Mouse (Mus musculus) liver, adult 2 months (tissue): Measurements from ENCODE around the gene D630036H23Rik. TPM values are rescaled to one million over a fixed set of nuclear protein-coding genes. Genes with fewer than 3 reads are reported as not detected.
"Not testable (repeated sequence)": the region's sequence is repeated elsewhere in the genome, so short reads cannot be mapped to it uniquely, and the experiment has no call there.

Experiments
- DNase-seq: peaks from one replicate; pipeline ENCODE4 v3.0.0-alpha.2; 2011; ENCODE audit warnings: low read depth, low spot score; ENCODE audit errors: extremely low read depth
- H3K27ac ChIP-seq: fragments of 200-500 bp; replicated peaks from 2 replicates; pipeline ENCODE4 v1.5.1; 2012; ENCODE audit warnings: low read depth, mild to moderate bottlenecking, control low read depth, inconsistent platforms, low read length; ENCODE audit not compliant: insufficient read depth
- H3K27me3 ChIP-seq: fragments of 200-500 bp; 2 replicates; pipeline ENCODE4 v1.6.1; 2012; ENCODE audit warnings: mild to moderate bottlenecking, moderate library complexity, low read length, inconsistent platforms; ENCODE audit not compliant: control insufficient read depth, insufficient read depth
- H3K36me3 ChIP-seq: fragments of 200-500 bp; 2 replicates; pipeline ENCODE4 v1.6.1; 2012; ENCODE audit warnings: low read length, inconsistent platforms; ENCODE audit not compliant: control insufficient read depth, insufficient read depth
- H3K4me1 ChIP-seq: fragments of 200-500 bp; 2 replicates; pipeline ENCODE4 v1.6.1; 2011; ENCODE audit warnings: low read length; ENCODE audit not compliant: control insufficient read depth, insufficient read depth
- H3K4me3 ChIP-seq: fragments of 200-500 bp; 2 replicates; pipeline ENCODE4 v1.5.1; 2011; ENCODE audit warnings: low read depth, mild to moderate bottlenecking, control low read depth, low read length, moderate library complexity; ENCODE audit not compliant: insufficient read depth
- H3K79me2 ChIP-seq: fragments of 200-500 bp; 2 replicates; pipeline ENCODE4 v1.6.1; 2012; ENCODE audit warnings: inconsistent platforms, mild to moderate bottlenecking, low read length, moderate library complexity; ENCODE audit not compliant: control insufficient read depth, insufficient read depth
- H3K9ac ChIP-seq: fragments of 200-500 bp; 2 replicates; pipeline ENCODE4 v1.6.1; 2012; ENCODE audit warnings: low read depth, mild to moderate bottlenecking, control low read depth, inconsistent platforms, low read length
- CTCF ChIP-seq: fragments of 200-500 bp; IDR thresholded peaks from 2 replicates; pipeline ENCODE4 v1.5.1; 2011; ENCODE audit warnings: low read depth, low read length, control low read depth
- POLR2A ChIP-seq: fragments of 200-500 bp; IDR thresholded peaks from 2 replicates; pipeline ENCODE4 v1.6.1; 2011; ENCODE audit warnings: low read length, control low read depth; ENCODE audit not compliant: insufficient read depth; ENCODE audit errors: extremely low read depth
- WGBS: fragments of 180-500 bp; shearing (Covaris S2); methylation state at CpG from one replicate; pipeline ENCODE4 v1.1.7; 2018; 5-methylcytosine and 5-hydroxymethylcytosine counted together
- polyA plus RNA-seq: library from polyadenylated mRNA; depleted of rRNA; stranded (reverse); fragments of >200 nt; gene quantifications from 2 replicates; pipeline ENCODE4 v1.2.3, GENCODE M21; 2012
- total RNA-seq: library from RNA; depleted of rRNA; stranded (reverse); fragments of >200 nt; gene quantifications from 2 replicates; pipeline ENCODE4 v1.2.3, GENCODE M21; 2014

Gene D630036H23Rik
- total and polyA plus RNA-seq, 2 experiments, result 0.56 to 1.8 TPM

DNA sequence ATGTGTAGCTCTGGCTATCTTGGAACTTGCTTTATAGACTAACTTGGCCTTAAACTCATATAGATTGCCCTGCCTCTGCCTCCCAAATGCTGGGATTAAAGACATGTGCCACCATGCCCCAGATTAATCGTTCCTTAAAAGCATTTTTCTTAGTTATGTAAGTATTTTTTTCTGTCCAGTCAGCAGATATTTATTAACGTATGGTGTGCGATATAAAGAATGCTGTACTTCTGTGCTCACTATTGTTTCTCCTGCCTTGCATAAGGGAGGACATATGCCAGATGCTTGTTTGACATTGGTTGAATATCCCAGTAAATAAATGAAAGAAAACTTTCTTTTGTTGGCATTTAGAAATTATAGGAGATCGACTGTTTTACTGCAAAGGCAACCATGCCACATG, 5.0 kb upstream of the D630036H23Rik start:
- no peaks in the 10 kb centered on the region for H3K36me3 ChIP-seq
- H3K27ac ChIP-seq, result no peak overlapping the region
- WGBS, result 94% methylated on average over 4 of the region's 4 CpGs
- TF ChIP-seq CTCF (no peak), POLR2A (no peak)
- no peaks in the 10 kb centered on the region for H3K4me1 ChIP-seq
- no peak for DNase-seq
- H3K79me2 ChIP-seq, result no peaks in the 10 kb centered on the region
- H3K27me3 ChIP-seq, result no peaks in the 10 kb centered on the region
- H3K9ac ChIP-seq, result no peak overlapping the region
- H3K4me3 ChIP-seq, result no peak overlapping the region

GRCm38 (mm10) chr12:36385386-36385785, 3.4 kb upstream of the D630036H23Rik start:
- no peak overlapping the region for H3K4me3 ChIP-seq
- WGBS, result 76% methylated on average over 6 of the region's 6 CpGs
- no peak overlapping the region for H3K27ac ChIP-seq
- no peaks in the 10 kb centered on the region for H3K36me3 ChIP-seq
- H3K9ac ChIP-seq, result no peak overlapping the region
- TF ChIP-seq CTCF (no peak), POLR2A (no peak)
- no peaks in the 10 kb centered on the region for H3K27me3 ChIP-seq
- no peaks in the 10 kb centered on the region for H3K79me2 ChIP-seq
- no peak for DNase-seq
- no peaks in the 10 kb centered on the region; the same call in 1 of the 2 replicates for H3K4me1 ChIP-seq

GRCm38 (mm10) chr12:36380806-36381205, 1.2 kb downstream of the D630036H23Rik start:
- Histone ChIP-seq H3K27me3 (no peaks in the 10 kb centered on the region), H3K27ac (no peak overlapping the region), H3K4me1 (no peaks in the 10 kb centered on the region; the same call in 1 of the 2 replicates), H3K36me3 (no peaks in the 10 kb centered on the region), H3K9ac (no peak overlapping the region), H3K79me2 (no peaks in the 10 kb centered on the region), H3K4me3 (no peak overlapping the region)
- TF ChIP-seq POLR2A (no peak), CTCF (no peak)
- DNase-seq, result no peak
- WGBS, result 78% methylated on average over 5 of the region's 5 CpGs

GRCm38 (mm10) chr12:36380254-36380653, 1.7 kb downstream of the D630036H23Rik start:
- Histone ChIP-seq H3K36me3 (no peaks in the 10 kb centered on the region), H3K9ac (no peak overlapping the region), H3K4me3 (no peak overlapping the region), H3K27ac (no peak overlapping the region), H3K79me2 (no peaks in the 10 kb centered on the region), H3K27me3 (no peaks in the 10 kb centered on the region), H3K4me1 (no peaks in the 10 kb centered on the region; the same call in 1 of the 2 replicates)
- DNase-seq, result peak; percentile 14
- TF ChIP-seq CTCF (no peak), POLR2A (no peak)
- 80% methylated on average over 3 of the region's 3 CpGs for WGBS

- DNase-seq, H3K79me2 ChIP-seq, H3K4me1 ChIP-seq, H3K27ac ChIP-seq, H3K9ac ChIP-seq, H3K4me3 ChIP-seq, H3K36me3 ChIP-seq, H3K27me3 ChIP-seq: not testable (repeated sequence)
- 90% methylated on average over 3 of the region's 4 CpGs for WGBS
Observed at GRCm38 (mm10) chr12:36376391-36376790, 5.6 kb downstream of the D630036H23Rik start.

GRCm38 (mm10) chr12:36373237-36373998, 8.6 kb downstream of the D630036H23Rik start:
- H3K27me3 ChIP-seq, result no peaks in the 10 kb centered on the region
- H3K79me2 ChIP-seq, result no peaks in the 10 kb centered on the region
- DNase-seq, result peak; percentile 20
- H3K9ac ChIP-seq, result no peak overlapping the region
- no peak for TF ChIP-seq POLR2A
- TF ChIP-seq CTCF, result peak; percentile 59
- H3K4me1 ChIP-seq, result no peaks in the 10 kb centered on the region
- 54% methylated on average over 4 of the region's 4 CpGs for WGBS
- H3K27ac ChIP-seq, result no peak overlapping the region
- no peaks in the 10 kb centered on the region for H3K36me3 ChIP-seq
- H3K4me3 ChIP-seq, result no peak overlapping the region
